Mouse (Mus musculus): ENCODE measurements around the gene Sult2b1.

Sult2b1 gene

GRCm38 (mm10) chr7:45801348-45801747, 16.9 kb upstream of the Sult2b1 start:
- peak; percentile 93 to 97 for DNase-seq (ENCODE audit: inconsistent age in 2 of 2, low spot score in 1 of 2)

- peak; percentile 67 to 87 for DNase-seq (ENCODE audit: inconsistent age in 2 of 2, low spot score in 1 of 2)
These were observed 16.2 kb upstream of the Sult2b1 start for GRCm38 (mm10) chr7:45800546-45801204.

GRCm38 (mm10) chr7:45800001-45800400, 15.5 kb upstream of the Sult2b1 start:
- no peak for DNase-seq (ENCODE audit: inconsistent age in 2 of 2, low spot score in 1 of 2)

- DNase-seq (ENCODE audit: inconsistent age in 2 of 2, low spot score in 1 of 2) = no peak
These were observed 14.5 kb upstream of the Sult2b1 start for GRCm38 (mm10) chr7:45798931-45799330.

GRCm38 (mm10) chr7:45798511-45798836, 14.0 kb upstream of the Sult2b1 start:
- no peak for DNase-seq (ENCODE audit: inconsistent age in 2 of 2, low spot score in 1 of 2)

GRCm38 (mm10) chr7:45797661-45798510, 13.4 kb upstream of the Sult2b1 start:
- DNase-seq (ENCODE audit: inconsistent age in 2 of 2, low spot score in 1 of 2) = peak in 1 of 2 experiments; percentile 78

GRCm38 (mm10) chr7:45796950-45797349, 12.5 kb upstream of the Sult2b1 start:
- no peak for DNase-seq (ENCODE audit: inconsistent age in 2 of 2, low spot score in 1 of 2)

- DNase-seq (ENCODE audit: inconsistent age in 2 of 2, low spot score in 1 of 2) = peak in 1 of 2 experiments; percentile 16
These were observed 10.5 kb upstream of the Sult2b1 start for GRCm38 (mm10) chr7:45794971-45795370.

- peak in 1 of 2 experiments; percentile 13 for DNase-seq (ENCODE audit: inconsistent age in 2 of 2, low spot score in 1 of 2)
These were observed 9.6 kb upstream of the Sult2b1 start for GRCm38 (mm10) chr7:45793969-45794585.

GRCm38 (mm10) chr7:45793240-45793639, 8.8 kb upstream of the Sult2b1 start:
- DNase-seq (ENCODE audit: inconsistent age in 2 of 2, low spot score in 1 of 2) = peak; percentile 16 to 48

GRCm38 (mm10) chr7:45791756-45792490, 7.5 kb upstream of the Sult2b1 start:
- peak in 1 of 2 experiments; percentile 24 for DNase-seq (ENCODE audit: inconsistent age in 2 of 2, low spot score in 1 of 2)

- peak; percentile 50 to 67 for DNase-seq (ENCODE audit: inconsistent age in 2 of 2, low spot score in 1 of 2)
These were observed 6.3 kb upstream of the Sult2b1 start for GRCm38 (mm10) chr7:45790721-45791120.

- DNase-seq (ENCODE audit: inconsistent age in 2 of 2, low spot score in 1 of 2) = peak in 1 of 2 experiments; percentile 22
These were observed 3.2 kb upstream of the Sult2b1 start for GRCm38 (mm10) chr7:45787642-45788041.

- DNase-seq (ENCODE audit: inconsistent age in 2 of 2, low spot score in 1 of 2) = peak in 1 of 2 experiments; percentile 30
These were observed 2.4 kb upstream of the Sult2b1 start for GRCm38 (mm10) chr7:45786661-45787413.

GRCm38 (mm10) chr7:45786136-45786578, 1.7 kb upstream of the Sult2b1 start:
- DNase-seq (ENCODE audit: inconsistent age in 2 of 2, low spot score in 1 of 2) = peak in 1 of 2 experiments; percentile 53

GRCm38 (mm10) chr7:45785388-45786135, 1.1 kb upstream of the Sult2b1 start:
- DNase-seq (ENCODE audit: inconsistent age in 2 of 2, low spot score in 1 of 2) = peak in 1 of 2 experiments; percentile 62

GRCm38 (mm10) chr7:45783511-45784091, 868 bp downstream of the Sult2b1 start, which contains the start of gene Lmtk3:
TSS of gene Lmtk3 (plus strand) at chr7:45783738.
- peak; percentile 65 to 87 for DNase-seq (ENCODE audit: inconsistent age in 2 of 2, low spot score in 1 of 2)

GRCm38 (mm10) chr7:45782271-45782670, 2.2 kb downstream of the Sult2b1 start:
- peak in 1 of 2 experiments; percentile 38 for DNase-seq (ENCODE audit: inconsistent age in 2 of 2, low spot score in 1 of 2)

- peak in 1 of 2 experiments; percentile 24 for DNase-seq (ENCODE audit: inconsistent age in 2 of 2, low spot score in 1 of 2)
These were observed 5.3 kb downstream of the Sult2b1 start for GRCm38 (mm10) chr7:45779081-45779641.

Measured in adrenal gland, adult (tissue).